Mouse (Mus musculus): ENCODE measurements at regions not wholly inside any gene's neighbourhood (a gene's known extent, or its start where the extent isn't known, plus 50 kb on each side); places are given as distances from the start of the nearest gene placed in this dataset.

GRCm38 (mm10) chr1:73188796-73189195 is 173.1 kb upstream of the Tnp1 start:
- no peak for TF ChIP-seq CTCF (IDR thresholded peaks at IDR 0.05; ENCODE audit: low read depth, low read length)
- TF ChIP-seq POLR2A (IDR thresholded peaks at IDR 0.05; ENCODE audit: extremely low read depth, insufficient read depth, low read length) = no peak

All from liver, adult 2 months (tissue).